Mouse (Mus musculus) ES-Bruce4 (cell line): ENCODE data around the gene Rasa3.

Source experiments
- CTCF ChIP-seq: IDR thresholded peaks from one replicate; pipeline ENCODE4 v1.8.1; 2011; ENCODE audit warnings: low read depth, low read length
- POLR2A ChIP-seq: IDR thresholded peaks from one replicate; pipeline ENCODE4 v1.8.1; 2011; ENCODE audit warnings: low read length; ENCODE audit not compliant: insufficient read depth

DNA sequence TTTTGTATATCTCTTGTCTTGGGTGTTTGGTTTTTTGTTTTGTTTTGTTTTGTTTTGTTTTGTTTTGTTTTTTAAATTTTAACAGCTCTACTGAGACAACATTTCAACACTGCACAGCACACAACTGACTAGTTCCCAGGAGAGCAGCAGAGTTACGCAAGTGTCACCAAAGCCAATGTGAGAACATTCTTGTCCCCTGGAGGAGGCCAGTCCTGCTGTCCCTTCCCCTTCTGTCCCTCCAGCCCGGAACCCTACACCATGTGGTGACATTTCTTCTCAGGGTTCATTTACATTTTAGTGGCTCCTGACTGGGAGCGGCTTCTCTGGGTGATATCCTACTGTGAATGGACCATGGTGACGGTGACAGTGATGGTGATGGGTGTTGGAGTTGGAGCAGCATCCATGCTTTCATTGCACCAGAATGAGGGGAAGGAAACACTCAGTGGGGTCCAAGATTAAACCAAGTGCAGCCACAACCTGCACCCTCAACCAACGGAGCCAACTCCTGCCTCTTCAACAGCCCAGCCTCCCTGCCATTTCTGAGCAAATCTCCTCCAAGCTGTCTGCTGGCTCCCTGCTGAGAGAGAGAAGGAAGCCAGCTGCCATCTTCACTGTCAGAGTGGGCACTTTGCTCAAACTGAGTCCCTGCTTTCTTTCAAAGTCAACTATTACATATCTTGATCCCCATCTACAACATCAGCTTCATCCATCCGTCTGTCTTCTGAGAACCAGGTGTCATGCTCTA is 32.3 kb downstream of the Rasa3 start:
- TF ChIP-seq CTCF: no peak
- no peak for TF ChIP-seq POLR2A
